Mouse (Mus musculus): ENCODE measurements at regions not wholly inside any gene's neighbourhood (a gene's known extent, or its start where the extent isn't known, plus 50 kb on each side); places are given as distances from the start of the nearest gene placed in this dataset.

DNA sequence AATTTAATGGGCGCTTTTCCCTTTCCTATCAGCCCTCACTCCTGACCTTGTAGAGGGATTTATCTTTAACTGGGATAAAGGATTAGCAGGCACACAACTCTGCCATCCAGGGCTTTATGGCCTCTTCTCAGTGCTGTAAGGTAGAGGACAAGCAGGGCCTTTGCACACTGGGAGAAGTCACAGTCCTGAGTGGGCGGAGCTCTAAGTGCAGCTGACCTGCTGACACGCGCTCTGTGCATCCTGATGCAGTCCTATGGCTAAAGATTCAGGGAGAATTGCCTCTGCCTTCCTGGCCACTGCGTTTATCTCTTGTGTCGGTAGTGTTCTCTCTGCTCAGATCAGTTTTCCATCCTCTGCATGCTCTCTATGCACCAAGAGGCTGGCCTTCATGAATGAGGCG, 566.9 kb downstream of the Tmem132b start:
- no peak for TF ChIP-seq CTCF (IDR thresholded peaks at IDR 0.05)
- TF ChIP-seq EP300 (IDR thresholded peaks at IDR 0.05) = no peak
